Mouse (Mus musculus) gastrocnemius, postnatal 10 days (tissue): Measurements from ENCODE around the gene Oas1d. TPM values are rescaled to one million over a fixed set of nuclear protein-coding genes. Genes with fewer than 3 reads are reported as not detected.

Source experiments
- DNase-seq: peaks from one replicate; pipeline ENCODE4 v3.0.0; 2021; ENCODE audit warnings: mixed read lengths
- total RNA-seq, 2 experiments: library from RNA; stranded (reverse); gene quantifications; 2 replicates each; pipeline ENCODE4 v1.2.3; 2021

The Oas1d gene
- total RNA-seq, 2 experiments from 2014 or later = not detected

DNA sequence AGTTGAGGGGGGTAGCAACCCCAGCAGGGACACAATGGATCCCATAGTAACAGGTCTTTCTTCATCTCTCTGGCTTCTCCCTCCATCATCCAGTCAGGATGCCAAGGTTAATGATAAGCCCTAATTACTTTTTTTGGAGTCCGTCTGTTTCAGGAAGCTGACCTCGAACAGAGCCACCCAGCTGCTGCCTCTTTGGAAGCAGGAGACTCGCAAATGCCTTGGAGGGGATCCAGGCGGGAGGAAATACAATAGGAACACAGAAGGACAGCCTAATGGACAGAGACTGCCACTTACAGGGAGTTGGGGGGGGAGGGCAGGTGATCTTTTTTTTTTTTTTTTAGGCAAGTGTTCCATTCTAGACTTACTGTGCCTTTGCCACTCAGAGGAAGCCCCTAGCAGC, 55.4 kb downstream of the Oas1d start:
- DNase-seq = peak; percentile 28

Other genes starting within 250 kb of the Oas1d start
- gene Dtx1, start 202.6 kb upstream of the Oas1d start, total RNA-seq = 1 to 10 TPM; 1.2 to 1.4 TPM
- under 1 TPM in 1 of 2 experiments, not detected in 1; 0.09 TPM for gene Oas2, start 164.7 kb upstream of the Oas1d start, total RNA-seq
- not detected for gene Oas3, start 136.9 kb upstream of the Oas1d start, total RNA-seq
- not detected for gene Oas1e, start 119.0 kb upstream of the Oas1d start, total RNA-seq
- under 1 TPM; 0.14 to 0.43 TPM for gene Oas1c, start 102.0 kb upstream of the Oas1d start, total RNA-seq
- not detected for gene Oas1f, start 67.2 kb upstream of the Oas1d start, total RNA-seq
- not detected for gene Oas1h, start 53.1 kb upstream of the Oas1d start, total RNA-seq
- not detected for gene Oas1g, start 26.9 kb upstream of the Oas1d start, total RNA-seq
- not detected for gene Oas1a, start 7.0 kb upstream of the Oas1d start, total RNA-seq
- under 1 TPM; 0.35 to 0.47 TPM for gene Rph3a, start 95.6 kb downstream of the Oas1d start, total RNA-seq